In the genomic region with DNA sequence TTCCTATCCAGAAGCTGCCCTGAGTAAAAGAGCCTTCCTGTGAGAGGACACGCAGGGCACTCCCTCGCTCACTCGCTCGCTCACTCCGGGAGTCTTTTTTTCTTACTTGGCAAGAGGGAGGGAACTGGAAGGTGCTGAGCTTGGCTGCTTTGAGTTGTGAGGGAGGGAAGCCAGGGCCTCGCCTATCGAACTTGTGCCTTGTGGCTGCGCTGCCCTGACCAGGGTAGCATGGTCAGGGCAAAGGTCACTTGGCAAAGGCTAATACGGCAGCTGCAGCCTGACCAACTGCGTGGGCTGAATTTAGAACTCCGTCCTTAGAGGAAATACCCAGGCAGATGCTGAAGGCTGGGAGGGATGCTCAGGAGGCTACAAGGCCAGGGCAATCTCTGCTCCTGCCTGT, we compare ENCODE assay signal across 9 mouse cellular contexts. TPM values are rescaled to one million over a fixed set of nuclear protein-coding genes. Genes with fewer than 3 reads are reported as not detected.
A peak's percentile ranks its signal among the peaks of the same experiment; 100 is the strongest.
DNase-seq lines count a peak whose midpoint lies in the region; ATAC-seq and TF ChIP-seq lines count a peak whose summit lies in the region.
"Had no signal": no experiment of that assay in that cellular context is flagged by ENCODE, and none has a peak within 500 bp of the region (broad histone marks: within the 10 kb centered on the region; RNA-seq: fewer than 3 reads in every experiment).

No protein-coding gene starts in this region.

- no peak overlapping the region for H3K4me3 ChIP-seq in midbrain, embryonic 11.5 days (ENCODE audit: low read depth, low read length)
- H3K4me3 ChIP-seq in midbrain, embryonic 13.5 days (replicated peaks), result no peak overlapping the region
- no peak overlapping the region for H3K4me3 ChIP-seq in intestine, postnatal 0 days (ENCODE audit: low read depth, low read length)
- no peak overlapping the region for H3K4me3 ChIP-seq in liver, postnatal 0 days (ENCODE audit: low read depth, low read length)
- H3K4me3 ChIP-seq: erythroblast, embryonic 14.5 days had no signal

- DNase-seq in midbrain, embryonic 11.5 days (ENCODE audit: low spot score, missing footprints), result no peak
- peak; percentile 24 for DNase-seq in gastrocnemius, adult 18-20 months (ENCODE audit: low spot score)
- peak; percentile 64 for DNase-seq in liver, postnatal 0 days
- no peak for DNase-seq in right cerebral cortex, adult 18-20 months
- DNase-seq in T-cell, adult 2 months (ENCODE audit: low spot score), result no peak

- H3K27ac ChIP-seq in midbrain, embryonic 11.5 days (ENCODE audit: low read depth, low read length), result no peak overlapping the region
- no peak overlapping the region for H3K27ac ChIP-seq in midbrain, embryonic 13.5 days
- peak overlapping the region; percentile 92 for H3K27ac ChIP-seq in intestine, postnatal 0 days (ENCODE audit: low read depth, low read length)
- peak overlapping the region; percentile 69 for H3K27ac ChIP-seq in liver, postnatal 0 days (ENCODE audit: low read depth)

- no peak for TF ChIP-seq EP300 in liver, postnatal 0 days (IDR thresholded peaks at IDR 0.05; ENCODE audit: low read depth)

- no peaks in the 10 kb centered on the region for H3K27me3 ChIP-seq in midbrain, embryonic 11.5 days (ENCODE audit: control insufficient read depth, insufficient read depth, low read length)
- no peaks in the 10 kb centered on the region for H3K27me3 ChIP-seq in midbrain, embryonic 13.5 days
- no peaks in the 10 kb centered on the region for H3K27me3 ChIP-seq in intestine, postnatal 0 days (replicated peaks; ENCODE audit: control insufficient read depth, insufficient read depth, low read length)
- H3K27me3 ChIP-seq in liver, postnatal 0 days (ENCODE audit: insufficient read depth, low read length), result no peaks in the 10 kb centered on the region

- H3K4me1 ChIP-seq in midbrain, embryonic 11.5 days (ENCODE audit: control insufficient read depth, insufficient read depth, low read length), result peaks cover 37% of the 10 kb centered on the region
- peaks cover 46% of the 10 kb centered on the region for H3K4me1 ChIP-seq in midbrain, embryonic 13.5 days (replicated peaks)
- H3K4me1 ChIP-seq in intestine, postnatal 0 days (replicated peaks; ENCODE audit: control insufficient read depth, insufficient read depth, low read length), result peaks cover 8% of the 10 kb centered on the region; the same call in 1 of the 2 replicates
- H3K4me1 ChIP-seq in liver, postnatal 0 days (ENCODE audit: insufficient read depth), result peaks cover 45% of the 10 kb centered on the region

- no peak overlapping the region for H3K4me2 ChIP-seq in midbrain, embryonic 11.5 days
- no peak overlapping the region for H3K4me2 ChIP-seq in midbrain, embryonic 13.5 days (replicated peaks)
- no peak overlapping the region for H3K4me2 ChIP-seq in intestine, postnatal 0 days (replicated peaks; ENCODE audit: low read depth)
- H3K4me2 ChIP-seq in liver, postnatal 0 days (ENCODE audit: low read depth, low read length), result no peak overlapping the region

- no peaks in the 10 kb centered on the region for H3K9me3 ChIP-seq in midbrain, embryonic 11.5 days (ENCODE audit: control insufficient read depth, low read length)
- H3K9me3 ChIP-seq in midbrain, embryonic 13.5 days, result no peaks in the 10 kb centered on the region
- no peaks in the 10 kb centered on the region for H3K9me3 ChIP-seq in intestine, postnatal 0 days (ENCODE audit: control insufficient read depth)
- H3K9me3 ChIP-seq in liver, postnatal 0 days (ENCODE audit: low read length), result no peaks in the 10 kb centered on the region

- no peak for TF ChIP-seq CTCF in intestine, postnatal 0 days (IDR thresholded peaks at IDR 0.05; ENCODE audit: low read depth)
- no peak for TF ChIP-seq CTCF in liver, postnatal 0 days (IDR thresholded peaks at IDR 0.05; ENCODE audit: low read depth)

- H3K9ac ChIP-seq in midbrain, embryonic 11.5 days (ENCODE audit: low read length), result no peak overlapping the region
- no peak overlapping the region for H3K9ac ChIP-seq in midbrain, embryonic 13.5 days (replicated peaks)
- H3K9ac ChIP-seq in intestine, postnatal 0 days (ENCODE audit: low read depth, low read length), result peak overlapping the region; percentile 40; the same call in 1 of the 2 replicates
- no peak overlapping the region for H3K9ac ChIP-seq in liver, postnatal 0 days (replicated peaks)

- 0 out of 2 replicates have a peak, but pooled peaks have one; percentile 8 for ATAC-seq in midbrain, embryonic 11.5 days (ENCODE audit: low FRiP score)
- no peak for ATAC-seq in midbrain, embryonic 13.5 days
- ATAC-seq in intestine, postnatal 0 days, result peak; percentile 69
- peak; percentile 70 for ATAC-seq in liver, postnatal 0 days
- ATAC-seq in erythroblast, adult 5-6 weeks (replicated peaks; ENCODE audit: low FRiP score, poor library complexity, severe bottlenecking), result no peak

- WGBS in midbrain, embryonic 11.5 days, result 51% methylated on average over 11 of the region's 11 CpGs
- WGBS in midbrain, embryonic 13.5 days, result 39% methylated on average over 11 of the region's 11 CpGs
- WGBS in intestine, postnatal 0 days, result 17% methylated on average over 11 of the region's 11 CpGs
- WGBS in liver, postnatal 0 days (ENCODE audit: insufficient replicate concordance), result 60% methylated on average over 11 of the region's 11 CpGs

- H3K36me3 ChIP-seq in midbrain, embryonic 11.5 days (ENCODE audit: control insufficient read depth, insufficient read depth, low read length), result no peaks in the 10 kb centered on the region
- no peaks in the 10 kb centered on the region for H3K36me3 ChIP-seq in midbrain, embryonic 13.5 days
- H3K36me3 ChIP-seq in intestine, postnatal 0 days (ENCODE audit: control insufficient read depth, insufficient read depth), result no peaks in the 10 kb centered on the region; the same call in 1 of the 2 replicates
- H3K36me3 ChIP-seq in liver, postnatal 0 days (replicated peaks; ENCODE audit: insufficient read depth, low read length), result no peaks in the 10 kb centered on the region

RNA-seq across cellular contexts. Expression of gene Ccnjl, which starts 21.1 kb away (rescaled TPM):
- polyA plus RNA-seq in midbrain, embryonic 11.5 days (2014; fragmentation: Nextera tagmentation; extraction: Ambion mirVana), result 35.7 and 40.2 TPM in 2 replicates
- polyA plus RNA-seq in midbrain, embryonic 13.5 days (2015; fragmentation: Nextera tagmentation; extraction: Ambion mirVana), result 20.9 and 24.2 TPM in 2 replicates
- not detected for total RNA-seq in gastrocnemius, adult 18-20 months (2021)
- polyA plus RNA-seq in intestine, postnatal 0 days (2015; fragmentation: Nextera tagmentation; extraction: Ambion mirVana), result 15.8 and 19.1 TPM in 2 replicates
- polyA plus RNA-seq in liver, postnatal 0 days (2015; fragmentation: Nextera tagmentation; extraction: Ambion mirVana), result 1.5 and 2.1 TPM in 2 replicates
- total RNA-seq in erythroblast, adult 5-6 weeks (2015; ENCODE audit: low replicate concordance), result not detected in 2 replicates
- 0.98 TPM in 1 of 2 replicates, not detected in the other for total RNA-seq in erythroblast, adult 5-6 weeks (2017; ENCODE audit: low replicate concordance)
- polyA plus RNA-seq: erythroblast, embryonic 14.5 days had no signal

RNA-seq across cellular contexts. Expression of gene 4933415A04Rik, which starts 37.1 kb away (rescaled TPM):
- polyA plus RNA-seq in midbrain, embryonic 11.5 days (2014; fragmentation: Nextera tagmentation; extraction: Ambion mirVana), result 10.1 and 11.3 TPM in 2 replicates
- 6.6 and 7.2 TPM in 2 replicates for polyA plus RNA-seq in midbrain, embryonic 13.5 days (2015; fragmentation: Nextera tagmentation; extraction: Ambion mirVana)
- total RNA-seq in gastrocnemius, adult 18-20 months (2021), result under 1 TPM in 1 of 2 experiments, not detected in 1; 0.12 TPM
- 5.3 and 7.9 TPM in 2 replicates for polyA plus RNA-seq in intestine, postnatal 0 days (2015; fragmentation: Nextera tagmentation; extraction: Ambion mirVana)
- polyA plus RNA-seq in liver, postnatal 0 days (2015; fragmentation: Nextera tagmentation; extraction: Ambion mirVana), result 0.51 and 0.72 TPM in 2 replicates
- not detected in 2 replicates for total RNA-seq in erythroblast, adult 5-6 weeks (2015; ENCODE audit: low replicate concordance)
- not detected in 2 replicates for total RNA-seq in erythroblast, adult 5-6 weeks (2017; ENCODE audit: low replicate concordance)
- polyA plus RNA-seq: erythroblast, embryonic 14.5 days had no signal

RNA-seq across cellular contexts. Expression of gene Fabp6, which starts 51.6 kb away (rescaled TPM):
- polyA plus RNA-seq in midbrain, embryonic 11.5 days (2014; fragmentation: Nextera tagmentation; extraction: Ambion mirVana), result not detected in 2 replicates
- polyA plus RNA-seq in midbrain, embryonic 13.5 days (2015; fragmentation: Nextera tagmentation; extraction: Ambion mirVana), result not detected in 2 replicates
- not detected for total RNA-seq in gastrocnemius, adult 18-20 months (2021)
- polyA plus RNA-seq in intestine, postnatal 0 days (2015; fragmentation: Nextera tagmentation; extraction: Ambion mirVana), result 88.4 and 127 TPM in 2 replicates
- polyA plus RNA-seq in liver, postnatal 0 days (2015; fragmentation: Nextera tagmentation; extraction: Ambion mirVana), result not detected in 2 replicates
- not detected in 2 replicates for total RNA-seq in erythroblast, adult 5-6 weeks (2015; ENCODE audit: low replicate concordance)
- total RNA-seq in erythroblast, adult 5-6 weeks (2017; ENCODE audit: low replicate concordance), result not detected in 2 replicates
- polyA plus RNA-seq: erythroblast, embryonic 14.5 days had no signal

Comparison
In these comparisons a context has a peak if more than half of its experiments do, and no peak if none do; other contexts are left out.
1. ATAC-seq: peak in midbrain, embryonic 11.5 days (single experiment), intestine, postnatal 0 days (single experiment) and liver, postnatal 0 days (single experiment); none in midbrain, embryonic 13.5 days (single experiment) and erythroblast, adult 5-6 weeks (single experiment).
2. DNase-seq: peak in gastrocnemius, adult 18-20 months (single experiment) and liver, postnatal 0 days (single experiment); none in midbrain, embryonic 11.5 days (single experiment), right cerebral cortex, adult 18-20 months (single experiment) and T-cell, adult 2 months (single experiment).
3. H3K27ac ChIP-seq: peak in intestine, postnatal 0 days (single experiment) and liver, postnatal 0 days (single experiment); none in midbrain, embryonic 11.5 days (single experiment) and midbrain, embryonic 13.5 days (single experiment).
4. RNA of gene Fabp6, which starts 51.6 kb away (polyA plus RNA-seq): 88.4 to 127 TPM in intestine, postnatal 0 days; not detected in midbrain, embryonic 13.5 days, not detected in midbrain, embryonic 11.5 days and not detected in liver, postnatal 0 days; every median in the first group is over 10 times any median in the second.